Mouse (Mus musculus) myocyte (in vitro differentiated cells): ENCODE measurements at regions not wholly inside any gene's neighbourhood (a gene's known extent, or its start where the extent isn't known, plus 50 kb on each side); places are given as distances from the start of the nearest gene placed in this dataset.

Experiments
- E2F4 ChIP-seq: IDR thresholded peaks from one replicate; pipeline ENCODE4 v1.6.1; 2011; ENCODE audit warnings: mild to moderate bottlenecking, control low read depth, moderate library complexity; ENCODE audit not compliant: insufficient read depth
- MAX ChIP-seq: IDR thresholded peaks from one replicate; pipeline ENCODE4 v1.6.1; 2011; ENCODE audit warnings: low read depth, mild to moderate bottlenecking, control low read depth
- MYOD1 ChIP-seq, 3 experiments: IDR thresholded peaks; one replicate each; pipeline ENCODE4 v1.6.1; 2011; ENCODE audit warnings: control low read depth in 2 of 3, low read depth in 2 of 3, mild to moderate bottlenecking in 2 of 3, moderate library complexity in 1 of 3; ENCODE audit not compliant: insufficient read length in 2 of 3, control insufficient read depth in 1 of 3
- MYOG ChIP-seq, 3 experiments: IDR thresholded peaks; one replicate each; pipeline ENCODE4 v1.6.1; 2011; ENCODE audit warnings: control low read depth in 2 of 3, low read depth in 2 of 3, mild to moderate bottlenecking in 2 of 3; ENCODE audit not compliant: insufficient read length in 2 of 3, control insufficient read depth in 1 of 3, insufficient read depth in 1 of 3
- POLR2A ChIP-seq: IDR thresholded peaks from one replicate; pipeline ENCODE4 v1.6.1; 2011; ENCODE audit warnings: low read depth, mild to moderate bottlenecking, control low read depth, moderate library complexity; ENCODE audit not compliant: insufficient read length
- POLR2AphosphoS2 ChIP-seq: IDR thresholded peaks from one replicate; pipeline ENCODE4 v1.6.1; 2011; ENCODE audit warnings: low read depth, control low read depth; ENCODE audit not compliant: insufficient read length
- REST ChIP-seq: IDR thresholded peaks from one replicate; pipeline ENCODE4 v1.6.1; 2011; ENCODE audit warnings: mild to moderate bottlenecking, control low read depth, moderate library complexity; ENCODE audit not compliant: insufficient read depth, insufficient read length
- TCF12 ChIP-seq: IDR thresholded peaks from one replicate; pipeline ENCODE4 v1.6.1; 2011; ENCODE audit warnings: mild to moderate bottlenecking, control low read depth; ENCODE audit not compliant: poor library complexity, insufficient read depth, severe bottlenecking
- TCF3 ChIP-seq: IDR thresholded peaks from one replicate; pipeline ENCODE4 v1.6.1; 2011; ENCODE audit warnings: low read depth, control low read depth; ENCODE audit not compliant: insufficient read length
- USF1 ChIP-seq: IDR thresholded peaks from one replicate; pipeline ENCODE4 v1.6.1; 2011; ENCODE audit warnings: low read depth, mild to moderate bottlenecking, control low read depth, moderate library complexity

DNA sequence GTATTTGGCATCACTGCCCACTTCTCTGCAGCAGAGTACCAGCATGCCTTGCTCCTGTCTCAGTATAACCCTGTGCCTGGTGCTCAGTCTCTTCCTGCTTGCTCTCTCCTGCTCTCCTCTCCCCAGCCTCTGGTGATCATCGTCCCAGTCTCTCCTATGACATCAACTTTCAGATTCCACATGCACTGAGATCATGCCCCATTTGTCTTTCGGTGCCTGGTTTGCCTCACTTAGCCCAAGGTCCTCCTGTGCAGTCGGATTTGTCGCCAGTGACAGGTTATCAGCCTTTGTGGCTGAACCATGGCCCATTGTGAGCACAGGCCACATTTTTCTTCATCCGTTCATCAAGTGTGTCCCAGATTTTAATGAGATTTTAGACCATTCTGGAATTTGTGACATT is 314.0 kb downstream of the Diras2 start:
- TF ChIP-seq MAX (no peak), USF1 (no peak), MYOD1 (IDR thresholded peaks at IDR 0.05; ENCODE audit: control insufficient read depth in 1 of 3, insufficient read length in 2 of 3, low read depth in 2 of 3) (no peak), POLR2A (no peak), POLR2AphosphoS2 (no peak), TCF3 (no peak), E2F4 (no peak), TCF12 (no peak), MYOG (IDR thresholded peaks at IDR 0.05; ENCODE audit: control insufficient read depth in 1 of 3, insufficient read depth in 1 of 3, insufficient read length in 2 of 3, low read depth in 2 of 3) (no peak), REST (no peak)
